Mouse (Mus musculus) right cerebral cortex, postnatal 4 days (tissue): ENCODE results near the gene Vmn1r39.
"Not testable (repeated sequence)": the region's sequence is repeated elsewhere in the genome, so short reads cannot be mapped to it uniquely, and the experiment has no call there.

ENCODE experiments used
- DNase-seq: peaks from one replicate; pipeline ENCODE4 v3.0.0-alpha.2; 2022

Vmn1r39 gene

DNA sequence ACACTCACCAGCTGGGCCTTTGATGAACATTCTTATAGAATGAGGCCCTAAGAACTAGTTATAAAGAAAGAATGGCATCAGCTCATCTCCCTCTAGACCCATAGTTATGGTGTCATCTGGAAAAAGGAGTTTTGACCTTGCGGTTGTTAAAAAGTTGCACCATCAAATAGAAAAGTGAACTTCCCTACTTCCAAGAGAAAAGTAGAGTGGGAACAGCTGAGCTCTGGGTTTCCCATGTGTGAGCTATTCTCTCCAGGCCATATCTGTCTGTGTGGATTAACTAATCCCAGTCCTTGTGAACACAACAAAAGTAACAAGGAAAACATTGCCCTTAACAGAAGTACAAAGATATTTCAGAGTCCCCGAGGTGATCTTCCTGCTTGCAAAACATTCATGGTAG is at the start of gene Vmn1r39:
Vmn1r39 (minus strand) TSS at position 101 of the 400 bp plus-strand sequence.
- DNase-seq: no peak

DNA sequence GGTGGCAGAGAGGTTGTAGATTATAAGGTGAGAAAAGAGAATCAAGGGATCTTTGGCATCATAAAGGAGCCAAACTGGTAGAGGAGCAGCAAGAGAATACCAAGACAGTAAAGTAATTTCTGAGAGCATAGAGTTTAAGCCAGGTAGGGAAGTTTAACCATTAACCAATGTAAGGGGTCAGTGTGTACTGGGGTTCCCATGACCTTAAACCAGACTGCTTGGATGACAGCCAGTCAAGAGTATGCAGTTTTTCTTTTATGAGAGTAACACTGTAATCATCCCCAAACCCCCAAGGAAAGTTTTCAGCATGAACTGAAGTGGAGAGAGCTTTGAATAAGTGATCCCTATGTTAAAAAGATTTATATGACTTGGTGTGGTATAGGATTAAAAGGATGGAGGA is 49.0 kb upstream of the Vmn1r39 start:
- DNase-seq: no peak

DNA sequence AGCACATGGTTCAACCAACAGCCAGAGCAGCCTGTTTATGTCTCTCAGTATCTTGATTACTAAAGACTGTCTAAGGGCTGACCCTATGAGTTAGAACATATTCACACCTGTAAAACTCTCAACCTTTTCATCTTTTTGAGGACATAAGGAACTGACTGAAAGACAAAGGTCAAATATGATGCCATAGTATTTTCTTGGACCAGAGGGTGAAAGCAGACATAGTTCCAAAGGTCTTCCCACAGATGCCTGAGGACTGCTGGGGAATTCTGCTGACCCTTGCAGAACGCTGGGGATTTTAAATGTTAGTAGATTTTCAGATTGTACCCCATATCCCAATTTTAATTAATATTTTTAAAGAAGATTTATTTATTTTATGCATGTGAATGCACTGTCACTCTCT is 47.9 kb upstream of the Vmn1r39 start:
- no peak for DNase-seq

DNA sequence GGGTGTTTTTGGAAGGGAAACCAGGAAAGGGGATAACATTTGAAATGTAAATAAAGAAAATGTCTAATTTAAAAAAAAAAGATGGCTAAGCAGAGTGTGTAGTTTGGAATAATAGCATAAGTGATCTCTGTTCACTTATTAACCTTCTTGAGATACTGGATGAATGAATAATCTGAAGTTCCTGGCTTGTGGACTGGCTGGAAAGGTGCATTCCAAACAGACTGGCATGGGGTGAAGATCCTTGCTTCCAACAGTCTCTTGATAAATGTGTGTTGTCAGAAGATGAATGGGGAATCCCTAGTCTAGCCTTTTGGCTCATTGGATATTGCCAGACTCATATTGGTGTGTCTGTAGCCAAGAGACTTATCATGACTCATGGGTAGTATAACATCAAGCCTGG is 45.8 kb upstream of the Vmn1r39 start:
- no peak for DNase-seq

DNA sequence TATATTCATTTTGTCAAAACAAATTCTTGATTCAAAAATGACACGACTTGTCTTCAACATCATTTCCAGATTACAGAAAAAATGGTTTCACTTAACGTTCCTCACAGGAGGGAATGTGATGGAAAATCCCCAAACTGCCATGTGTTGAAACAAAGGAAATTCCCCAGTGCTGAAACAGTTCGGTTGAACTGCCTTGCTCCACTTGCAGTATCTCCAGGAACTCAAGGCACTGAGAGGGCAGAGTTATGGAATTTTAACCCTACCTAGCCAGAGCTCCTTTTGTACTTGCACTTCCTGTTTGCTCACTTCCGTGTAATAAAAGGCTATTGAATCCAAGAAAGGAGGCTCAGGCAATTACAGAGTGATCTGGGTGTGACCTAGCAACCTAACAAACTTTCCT is 38.5 kb upstream of the Vmn1r39 start:
- no peak for DNase-seq

DNA sequence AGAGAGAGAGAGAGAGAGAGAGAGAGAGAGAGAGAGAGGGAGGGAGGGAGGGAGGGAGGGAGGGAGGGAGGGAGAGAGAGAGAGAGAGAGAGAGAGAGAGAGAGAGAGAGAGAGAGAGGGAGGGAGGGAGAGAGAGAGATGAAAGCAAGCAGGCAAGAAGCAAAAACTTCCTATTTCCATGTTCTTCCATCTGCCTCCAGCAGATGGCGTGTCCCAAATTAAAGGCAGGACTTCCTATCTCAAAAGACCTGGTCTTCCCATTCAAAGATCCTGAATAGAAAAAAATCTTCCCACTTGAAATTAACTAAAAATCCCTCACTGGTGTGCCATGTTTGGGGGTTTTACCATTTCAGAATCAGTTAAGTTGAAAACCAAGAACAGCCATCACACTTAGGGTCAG is 30.2 kb upstream of the Vmn1r39 start:
- peak; percentile 23 for DNase-seq

DNA sequence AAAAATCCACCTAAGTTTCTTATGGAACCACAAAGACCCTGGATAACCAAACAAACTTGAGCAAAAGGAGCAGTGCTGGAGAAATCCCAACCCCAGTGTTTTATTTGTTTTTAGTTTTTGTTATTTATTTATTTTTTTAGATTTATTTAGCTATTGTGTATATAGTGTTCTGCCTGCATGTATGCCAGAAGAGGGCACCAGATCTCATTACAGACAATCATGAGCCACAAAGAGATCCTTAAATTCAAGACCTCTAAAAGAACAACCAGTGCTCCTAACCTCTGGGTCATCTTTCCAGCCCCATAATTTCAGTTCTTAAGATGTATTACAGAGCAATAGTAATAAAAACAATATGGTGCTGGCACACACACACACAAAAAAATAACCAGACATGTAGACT is 26.5 kb upstream of the Vmn1r39 start:
- no peak for DNase-seq

DNA sequence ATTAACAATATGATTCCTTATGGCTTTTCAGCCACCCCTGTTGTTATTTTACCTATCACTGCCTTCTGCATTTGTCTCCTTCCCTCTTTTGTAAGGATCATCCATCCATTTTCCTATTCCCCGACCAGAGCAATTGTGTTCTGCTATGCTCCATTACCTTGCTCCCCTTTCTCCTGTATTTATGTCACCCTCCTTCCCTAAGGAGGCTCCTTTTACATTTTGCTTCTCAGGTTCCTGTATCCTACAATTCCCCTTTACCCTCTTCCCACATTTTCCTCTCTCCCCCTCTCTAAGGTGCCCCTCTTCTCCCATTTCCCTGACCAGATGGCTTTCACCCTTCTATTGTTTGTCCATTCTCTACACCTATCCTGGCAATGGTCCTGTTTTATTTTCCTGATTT is 4.1 kb downstream of the Vmn1r39 start:
- DNase-seq: no peak

DNA sequence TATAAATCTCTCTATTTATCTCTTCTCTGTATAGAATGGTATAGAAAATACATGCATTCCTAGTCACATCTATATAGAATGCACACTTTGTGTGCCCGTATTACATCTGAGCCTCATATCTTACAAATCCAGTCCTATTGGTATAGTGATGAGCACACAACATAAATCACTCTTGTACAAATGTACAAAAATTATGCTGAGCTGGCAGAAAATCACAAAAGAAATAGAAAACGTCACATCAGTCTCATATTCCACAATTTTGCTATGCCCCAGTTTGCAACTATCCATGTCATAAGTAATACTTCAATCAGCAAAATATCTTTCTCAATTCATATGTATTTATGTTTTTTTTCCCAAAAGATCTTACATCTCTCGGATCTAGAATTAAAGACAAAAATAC is 4.7 kb downstream of the Vmn1r39 start:
- no peak for DNase-seq

DNA sequence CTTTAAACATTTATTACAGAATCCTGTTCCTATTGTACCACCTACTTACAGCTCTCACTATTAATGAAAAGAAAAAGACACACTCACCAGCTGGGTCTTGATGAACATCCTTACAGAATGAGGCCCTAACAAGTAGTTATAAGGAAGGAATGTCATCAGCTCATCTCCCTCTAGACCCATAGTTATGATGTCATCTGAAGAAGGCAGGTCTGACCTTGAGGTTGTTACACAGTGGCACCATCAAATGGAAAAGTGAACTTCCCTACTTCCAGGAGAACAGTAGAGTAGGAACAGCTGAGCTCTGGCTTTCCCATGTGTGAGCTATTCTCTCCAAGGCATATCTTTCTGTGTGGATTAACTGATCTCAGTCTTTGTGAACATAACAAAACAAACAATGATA is 27.9 kb downstream of the Vmn1r39 start, which contains the start of gene Vmn1r38:
Vmn1r38 (minus strand) TSS at position 101 of the 400 bp plus-strand sequence.
- DNase-seq: not testable (repeated sequence)
